Mouse (Mus musculus) lung, postnatal 36 days (tissue): ENCODE measurements around the gene Cep85l.
A peak's percentile ranks its signal among the peaks of the same experiment; 100 is the strongest.

Source experiments
- DNase-seq: peaks from one replicate; pipeline ENCODE4 v3.0.0; 2022; ENCODE audit warnings: mixed read lengths

Gene Cep85l

GRCm38 (mm10) chr10:53339045-53339444, 40.7 kb downstream of the Cep85l start:
- DNase-seq: no peak

GRCm38 (mm10) chr10:53337162-53337923, 42.4 kb downstream of the Cep85l start, which contains the start of gene Pln:
TSS of gene Pln (plus strand) at chr10:53337667.
- no peak for DNase-seq

GRCm38 (mm10) chr10:53335974-53336373, 43.8 kb downstream of the Cep85l start:
- no peak for DNase-seq

- no peak for DNase-seq
These were observed 44.5 kb downstream of the Cep85l start for GRCm38 (mm10) chr10:53335266-53335665.

- DNase-seq: no peak
These were observed 47.0 kb downstream of the Cep85l start for GRCm38 (mm10) chr10:53332752-53333151.

GRCm38 (mm10) chr10:53329257-53329656, 50.5 kb downstream of the Cep85l start:
- DNase-seq: no peak

- DNase-seq: no peak
These were observed 53.4 kb downstream of the Cep85l start for GRCm38 (mm10) chr10:53326367-53326766.

GRCm38 (mm10) chr10:53324663-53325062, 55.1 kb downstream of the Cep85l start:
- DNase-seq: peak; percentile 67

GRCm38 (mm10) chr10:53323367-53323766, 56.4 kb downstream of the Cep85l start:
- no peak for DNase-seq

- DNase-seq: no peak
These were observed 73.1 kb downstream of the Cep85l start for GRCm38 (mm10) chr10:53306674-53307073.

- no peak for DNase-seq
These were observed 73.9 kb downstream of the Cep85l start for GRCm38 (mm10) chr10:53305867-53306266.

GRCm38 (mm10) chr10:53285147-53285546, 94.6 kb downstream of the Cep85l start:
- DNase-seq: no peak

- no peak for DNase-seq
These were observed 107.5 kb downstream of the Cep85l start for GRCm38 (mm10) chr10:53272228-53272627.

GRCm38 (mm10) chr10:53262021-53262420, 117.7 kb downstream of the Cep85l start:
- DNase-seq: no peak

- DNase-seq: no peak
These were observed 144.4 kb downstream of the Cep85l start for GRCm38 (mm10) chr10:53235381-53235780.

- no peak for DNase-seq
These were observed 145.1 kb downstream of the Cep85l start for GRCm38 (mm10) chr10:53234683-53235082.

GRCm38 (mm10) chr10:53234086-53234613, 145.6 kb downstream of the Cep85l start:
- DNase-seq: no peak

GRCm38 (mm10) chr10:53230809-53231208, 148.9 kb downstream of the Cep85l start:
- DNase-seq: no peak

- DNase-seq: no peak
These were observed 150.6 kb downstream of the Cep85l start for GRCm38 (mm10) chr10:53229190-53229589.
